Mouse (Mus musculus) bone marrow, adult 2 months (tissue): Measurements from ENCODE around the gene Ugt1a6b.

Source experiments
- CTCF ChIP-seq: fragments of 200-500 bp; IDR thresholded peaks from 2 replicates; pipeline ENCODE4 v1.5.1; 2011; ENCODE audit warnings: low read length, control low read depth; ENCODE audit not compliant: control insufficient read depth, insufficient read depth
- POLR2A ChIP-seq: fragments of 200-500 bp; IDR thresholded peaks from 2 replicates; pipeline ENCODE4 v1.6.1; 2011; ENCODE audit warnings: low read depth, mild to moderate bottlenecking, control low read depth, low read length, borderline replicate concordance; ENCODE audit not compliant: control insufficient read depth

DNA sequence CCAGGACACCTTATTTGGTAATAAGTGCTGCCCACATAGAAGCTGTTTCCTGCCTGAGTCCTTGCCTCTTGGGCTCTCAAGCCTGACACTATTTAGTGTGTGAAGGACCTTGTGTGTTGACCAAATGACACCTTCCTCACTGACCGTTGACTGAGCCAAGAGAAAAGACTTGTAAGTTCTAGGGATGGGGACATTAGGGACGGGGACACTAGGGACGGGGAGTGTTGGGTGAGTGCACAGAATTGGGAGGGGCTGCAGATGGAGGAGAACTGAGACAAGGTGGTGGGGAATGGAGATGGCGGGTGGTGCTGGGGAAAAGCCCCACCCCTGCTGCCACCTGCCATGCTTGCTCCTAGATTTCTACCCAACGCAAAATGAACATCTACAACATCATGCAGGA is 126.9 kb downstream of the Ugt1a6b start:
- TF ChIP-seq CTCF = no peak
- no peak for TF ChIP-seq POLR2A
